Mouse (Mus musculus): ENCODE results near the gene Rcan3. TPM values are rescaled to one million over a fixed set of nuclear protein-coding genes. Genes with fewer than 3 reads are reported as not detected.

Gene Rcan3
- total and polyA plus RNA-seq, 3 experiments: 7.8 to 7.9 TPM; not detected in 1

DNA sequence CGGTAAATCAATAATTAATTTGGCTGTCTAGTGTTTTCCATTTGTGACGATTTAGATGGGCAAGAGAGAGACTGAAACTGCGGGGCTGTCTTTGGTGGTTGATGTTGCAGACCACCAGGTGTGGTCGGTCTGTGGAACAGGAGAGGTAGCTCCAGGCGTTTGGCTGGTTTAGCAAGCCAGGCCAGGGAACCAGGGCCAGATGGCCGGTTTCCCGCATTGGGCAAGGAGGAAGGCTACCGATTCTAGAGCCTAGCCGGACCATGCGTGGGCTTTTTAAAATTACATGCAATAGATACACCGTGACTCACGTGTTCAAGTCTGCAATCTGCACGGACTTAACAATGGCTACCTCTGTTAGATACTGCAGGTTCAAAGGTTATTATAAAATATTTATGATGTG is 12.7 kb downstream of the Rcan3 start:
- peaks cover 0 to 7% of the 10 kb centered on the region in 2 experiments; a peak in 3 of 4 replicates for H3K36me3 ChIP-seq (ENCODE audit: control insufficient read depth in 1 of 2, insufficient read depth in 2 of 2, low read length in 2 of 2)
- no peaks in the 10 kb centered on the region for H3K79me2 ChIP-seq (ENCODE audit: control insufficient read depth, insufficient read depth, low read length, poor library complexity)
- H3K27ac ChIP-seq (ENCODE audit: control insufficient read depth, low read depth, low read length): no peak overlapping the region
- TF ChIP-seq HCFC1 (IDR thresholded peaks at IDR 0.05; ENCODE audit: low read depth, low read length) (no peak), ETS1 (IDR thresholded peaks at IDR 0.05; ENCODE audit: low read depth, low read length) (no peak), SMC3 (IDR thresholded peaks at IDR 0.05; ENCODE audit: low read depth, low read length) (no peak), GATA1 (IDR thresholded peaks at IDR 0.05; ENCODE audit: low read depth, low read length) (no peak), MXI1 (IDR thresholded peaks at IDR 0.05; ENCODE audit: low read depth, low read length) (no peak)
- no peaks in the 10 kb centered on the region for H3K9me3 ChIP-seq (replicated peaks; ENCODE audit: insufficient read depth, low read length)
- no peak overlapping the region for H3K9ac ChIP-seq (ENCODE audit: control insufficient read depth, low read depth, low read length, poor library complexity, severe bottlenecking)
- H3K4me3 ChIP-seq (ENCODE audit: control insufficient read depth in 1 of 2, insufficient read depth in 1 of 2, low read depth in 2 of 2, low read length in 2 of 2): no peak overlapping the region
- DNase-seq (ENCODE audit: low read depth, low spot score): no peak
- no peaks in the 10 kb centered on the region for H3K27me3 ChIP-seq (ENCODE audit: control insufficient read depth in 1 of 2, insufficient read depth in 2 of 2, low read length in 2 of 2)
- H3K4me1 ChIP-seq (ENCODE audit: control insufficient read depth in 1 of 2, insufficient read depth in 2 of 2, low read length in 2 of 2): peaks cover 0 to 18% of the 10 kb centered on the region in 2 experiments; a peak in 2 of 4 replicates

DNA sequence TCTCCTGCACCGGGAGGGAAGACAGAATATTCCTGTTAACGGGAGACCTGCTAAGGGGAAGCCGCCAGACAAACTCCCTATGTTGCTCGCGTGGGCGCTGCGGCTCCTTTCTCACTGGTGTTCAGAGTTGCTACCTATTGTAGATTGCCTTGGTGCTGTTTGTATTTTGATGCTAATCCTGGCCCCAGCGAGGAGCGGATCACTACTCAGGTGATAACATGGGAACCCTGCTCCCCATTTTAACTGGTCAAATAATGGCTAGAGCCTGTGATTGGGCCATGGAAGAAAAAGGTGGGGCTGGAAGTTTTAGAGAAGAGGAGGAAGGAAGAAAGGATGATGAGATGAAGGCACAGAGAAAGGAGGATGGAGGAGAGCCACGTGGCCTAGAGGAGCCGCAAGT is 13.2 kb downstream of the Rcan3 start:
- no peaks in the 10 kb centered on the region for H3K79me2 ChIP-seq (ENCODE audit: control insufficient read depth, insufficient read depth, low read length, poor library complexity)
- TF ChIP-seq POLR2A (IDR thresholded peaks at IDR 0.05; ENCODE audit: control insufficient read depth in 1 of 2, insufficient read depth in 1 of 2, low read depth in 1 of 2, low read length in 2 of 2, poor library complexity in 1 of 2) (no peak), MEF2A (IDR thresholded peaks at IDR 0.05; ENCODE audit: extremely low read depth, insufficient replicate concordance, low read depth, low read length, poor library complexity, severe bottlenecking) (no peak), ZKSCAN1 (IDR thresholded peaks at IDR 0.05; ENCODE audit: low read depth, low read length) (no peak), SIN3A (IDR thresholded peaks at IDR 0.05; ENCODE audit: low read length) (no peak)
- no peak overlapping the region for H3K4me3 ChIP-seq (ENCODE audit: control insufficient read depth in 1 of 2, insufficient read depth in 1 of 2, low read depth in 2 of 2, low read length in 2 of 2)
- no peaks in the 10 kb centered on the region for H3K9me3 ChIP-seq (replicated peaks; ENCODE audit: insufficient read depth, low read length)
- H3K9ac ChIP-seq (ENCODE audit: control insufficient read depth, low read depth, low read length, poor library complexity, severe bottlenecking): no peak overlapping the region
- H3K27ac ChIP-seq (ENCODE audit: control insufficient read depth, low read depth, low read length): no peak overlapping the region
- H3K27me3 ChIP-seq (ENCODE audit: control insufficient read depth in 1 of 2, insufficient read depth in 2 of 2, low read length in 2 of 2): no peaks in the 10 kb centered on the region
- peaks cover 5 to 21% of the 10 kb centered on the region in 2 experiments for H3K4me1 ChIP-seq (ENCODE audit: control insufficient read depth in 1 of 2, insufficient read depth in 2 of 2, low read length in 2 of 2)
- H3K36me3 ChIP-seq (ENCODE audit: control insufficient read depth in 1 of 2, insufficient read depth in 2 of 2, low read length in 2 of 2): peaks cover 0 to 13% of the 10 kb centered on the region in 2 experiments; a peak in 3 of 4 replicates
- DNase-seq (ENCODE audit: low read depth, low spot score): no peak

DNA sequence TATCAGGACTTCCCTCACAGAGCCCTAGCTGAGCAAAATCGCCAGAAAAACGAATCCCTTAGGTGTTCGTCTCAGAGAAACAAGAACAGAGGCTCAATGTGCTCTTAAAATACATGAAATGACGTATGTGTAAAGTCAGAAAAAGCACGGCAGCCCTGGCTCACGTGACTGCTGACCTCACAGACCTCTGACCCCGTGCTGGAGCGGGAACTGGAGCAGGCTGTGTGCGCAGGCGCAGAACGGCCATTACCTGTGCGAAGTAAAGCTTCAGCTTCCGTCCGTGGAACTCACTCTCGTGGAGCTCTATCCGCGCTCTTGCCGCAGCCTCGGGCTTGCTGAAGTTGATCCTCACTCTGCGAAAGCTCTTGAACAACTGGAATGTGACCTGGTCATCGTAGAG is 13.7 kb downstream of the Rcan3 start:
- H3K4me1 ChIP-seq (ENCODE audit: control insufficient read depth in 1 of 2, insufficient read depth in 2 of 2, low read length in 2 of 2): peaks cover 9 to 26% of the 10 kb centered on the region in 2 experiments
- H3K4me3 ChIP-seq (ENCODE audit: control insufficient read depth in 1 of 2, insufficient read depth in 1 of 2, low read depth in 2 of 2, low read length in 2 of 2): no peak overlapping the region
- TF ChIP-seq ZKSCAN1 (IDR thresholded peaks at IDR 0.05; ENCODE audit: low read depth, low read length): no peak
- TF ChIP-seq MAFK (IDR thresholded peaks at IDR 0.05; ENCODE audit: borderline replicate concordance, low read depth, low read length): no peak
- TF ChIP-seq USF1 (IDR thresholded peaks at IDR 0.05; ENCODE audit: low read depth, low read length): no peak
- TF ChIP-seq EP300 (IDR thresholded peaks at IDR 0.05; ENCODE audit: low read depth in 1 of 2, low read length in 2 of 2): no peak
- no peak for TF ChIP-seq MEF2A (IDR thresholded peaks at IDR 0.05; ENCODE audit: extremely low read depth, insufficient replicate concordance, low read depth, low read length, poor library complexity, severe bottlenecking)
- no peak overlapping the region for H3K9ac ChIP-seq (ENCODE audit: control insufficient read depth, low read depth, low read length, poor library complexity, severe bottlenecking)
- no peak for DNase-seq (ENCODE audit: low read depth, low spot score)
- no peaks in the 10 kb centered on the region for H3K9me3 ChIP-seq (replicated peaks; ENCODE audit: insufficient read depth, low read length)
- no peaks in the 10 kb centered on the region for H3K79me2 ChIP-seq (ENCODE audit: control insufficient read depth, insufficient read depth, low read length, poor library complexity)
- no peaks in the 10 kb centered on the region for H3K27me3 ChIP-seq (ENCODE audit: control insufficient read depth in 1 of 2, insufficient read depth in 2 of 2, low read length in 2 of 2)
- no peak overlapping the region for H3K27ac ChIP-seq (ENCODE audit: control insufficient read depth, low read depth, low read length)
- peaks cover 0 to 15% of the 10 kb centered on the region in 2 experiments; a peak in 3 of 4 replicates for H3K36me3 ChIP-seq (ENCODE audit: control insufficient read depth in 1 of 2, insufficient read depth in 2 of 2, low read length in 2 of 2)
